18 mouse cellular contexts compared by ENCODE assay signal in the genomic region with DNA sequence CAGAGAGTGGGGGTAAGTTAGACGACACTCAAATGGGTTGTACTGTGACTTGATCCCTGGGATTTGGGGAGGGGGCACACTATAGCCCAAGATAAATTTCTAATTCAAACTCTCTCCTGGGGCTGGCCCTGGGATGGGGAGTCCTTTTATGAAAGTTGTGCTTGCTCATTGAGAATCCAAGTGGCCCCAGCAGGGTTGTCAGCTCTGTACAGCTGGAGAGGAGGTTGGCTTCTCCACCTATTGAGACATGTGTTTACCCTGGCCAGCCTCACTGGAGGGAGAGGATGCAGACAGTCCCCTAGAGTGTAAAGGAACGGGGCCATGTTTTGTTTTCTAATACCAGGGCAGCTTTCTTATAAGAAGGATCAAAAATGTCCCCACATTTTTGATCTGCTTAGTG.
DNase-seq lines count a peak whose midpoint lies in the region; ATAC-seq lines count a peak whose summit lies in the region.
"Had no signal": no experiment of that assay in that cellular context is flagged by ENCODE, and none has a peak within 500 bp of the region (broad histone marks: within the 10 kb centered on the region; RNA-seq: fewer than 3 reads in every experiment).

No protein-coding gene starts in this region.

- H3K36me3 ChIP-seq in heart, embryonic 11.5 days (ENCODE audit: control insufficient read depth, insufficient read depth, low read length) = no peaks in the 10 kb centered on the region; the same call in 1 of the 2 replicates
- H3K36me3 ChIP-seq: G1E had no signal

- no peak overlapping the region for H3K4me3 ChIP-seq in heart, embryonic 11.5 days (ENCODE audit: low read depth, low read length)

- DNase-seq in heart, adult 11 months = peak; percentile 91
- DNase-seq: adrenal gland, adult 2 months; adrenal gland, adult 8-10 months; adrenal gland, postnatal 10 days; adrenal gland, postnatal 14 days; adrenal gland, postnatal 25 days; adrenal gland, postnatal 36 days; B cell, adult 2 months; cerebellum, adult 11 months; cerebellum, adult 11-12 months; cerebellum, adult 18-20 months; cerebellum, adult 2 months had no signal

- no peak overlapping the region for H3K4me2 ChIP-seq in heart, embryonic 11.5 days

- no peak for ATAC-seq in heart, embryonic 11.5 days (replicated peaks; ENCODE audit: insufficient number of reproducible peaks, low FRiP score, low TSS enrichment)
- ATAC-seq: activated CD4-positive, CD25-positive, alpha-beta regulatory T cell, adult 4 months; CD4-positive, CD25-positive, alpha-beta regulatory T cell, adult 4 months; Patski had no signal

- H3K27me3 ChIP-seq in heart, embryonic 11.5 days (ENCODE audit: control insufficient read depth, insufficient read depth, low read length) = no peaks in the 10 kb centered on the region
- H3K27me3 ChIP-seq: CH12.LX had no signal

- H3K4me1 ChIP-seq in heart, embryonic 11.5 days (ENCODE audit: control insufficient read depth, insufficient read depth, low read length) = peaks cover 5% of the 10 kb centered on the region

- H3K27ac ChIP-seq in heart, embryonic 11.5 days (ENCODE audit: low read depth, low read length) = no peak overlapping the region

- 65% methylated on average over 2 of the region's 2 CpGs for WGBS in heart, embryonic 11.5 days (ENCODE audit: insufficient replicate concordance)

- no peak overlapping the region for H3K9ac ChIP-seq in heart, embryonic 11.5 days (ENCODE audit: low read depth, low read length)

- H3K9me3 ChIP-seq in heart, embryonic 11.5 days (replicated peaks; ENCODE audit: control insufficient read depth, low read length) = 0 out of 2 replicates have a peak, but pooled peaks cover 2% of the 10 kb centered on the region
- H3K9me3 ChIP-seq: G1E had no signal
